Mouse (Mus musculus) cortical plate, adult 2 months (tissue): ENCODE data around the gene Aff2. TPM values are rescaled to one million over a fixed set of nuclear protein-coding genes. Genes with fewer than 3 reads are reported as not detected.

ENCODE experiments used
- H3K27ac ChIP-seq: fragments of 200-500 bp; 2 replicates; pipeline ENCODE4 v1.5.1; 2012; ENCODE audit warnings: low read length, control low read depth, inconsistent platforms; ENCODE audit not compliant: insufficient read depth
- H3K4me1 ChIP-seq: fragments of 200-500 bp; 2 replicates; pipeline ENCODE4 v1.6.1; 2011; ENCODE audit warnings: low read length; ENCODE audit not compliant: control insufficient read depth, insufficient read depth
- H3K4me3 ChIP-seq: fragments of 200-500 bp; 2 replicates; pipeline ENCODE4 v1.5.1; 2011; ENCODE audit warnings: mild to moderate bottlenecking, low read length, control low read depth; ENCODE audit not compliant: insufficient read depth
- CTCF ChIP-seq: fragments of 200-500 bp; IDR thresholded peaks from 2 replicates; pipeline ENCODE4 v1.5.1; 2011; ENCODE audit warnings: mild to moderate bottlenecking, control low read depth, low read length; ENCODE audit not compliant: insufficient read depth; ENCODE audit errors: extremely low read depth
- POLR2A ChIP-seq: fragments of 200-500 bp; IDR thresholded peaks from 2 replicates; pipeline ENCODE4 v1.6.1; 2011; ENCODE audit warnings: mild to moderate bottlenecking, low read length, control low read depth; ENCODE audit not compliant: insufficient read depth; ENCODE audit errors: extremely low read depth
- polyA plus RNA-seq: library from polyadenylated mRNA; depleted of rRNA; stranded (reverse); fragments of >200 nt; gene quantifications from 2 replicates; pipeline ENCODE4 v1.2.3, GENCODE M21; 2012

Gene Aff2
- polyA plus RNA-seq, 1 experiment = 3.7 TPM

GRCm38 (mm10) chrX:69891713-69892112 lies 531.6 kb downstream of the Aff2 start:
- Histone ChIP-seq H3K4me1 (no peaks in the 10 kb centered on the region), H3K4me3 (no peak overlapping the region), H3K27ac (no peak overlapping the region)
- no peak for TF ChIP-seq CTCF
- TF ChIP-seq POLR2A = no peak
